Mouse (Mus musculus) embryonic facial prominence, embryonic 11.5 days (tissue): ENCODE measurements around the gene Josd1. TPM values are rescaled to one million over a fixed set of nuclear protein-coding genes. Genes with fewer than 3 reads are reported as not detected.
A peak's percentile ranks its signal among the peaks of the same experiment; 100 is the strongest.

Source experiments
- ATAC-seq: fragments of 200-750 bp; cut with Nextera tagmentation; replicated peaks from 2 replicates; pipeline ENCODE4 v1.8.0; 2017; ENCODE audit warnings: low read depth; ENCODE audit not compliant: insufficient number of reproducible peaks, low FRiP score, low TSS enrichment
- DNase-seq: peaks from one replicate; pipeline ENCODE4 v3.0.0-alpha.2; 2015; ENCODE audit warnings: low spot score
- H3K27ac ChIP-seq: fragments of 300-500 bp; sonication (generic); replicated peaks from 2 replicates; pipeline ENCODE4 v1.5.1; 2014; ENCODE audit warnings: mild to moderate bottlenecking, low read depth, low read length, control low read depth
- H3K27me3 ChIP-seq: fragments of 300-500 bp; sonication (generic); 2 replicates; pipeline ENCODE4 v1.6.1; 2014; ENCODE audit warnings: mild to moderate bottlenecking, low read length, moderate library complexity, mixed read lengths; ENCODE audit not compliant: control insufficient read depth, insufficient read depth
- H3K36me3 ChIP-seq: fragments of 300-500 bp; sonication (generic); replicated peaks from 2 replicates; pipeline ENCODE4 v1.6.1; 2014; ENCODE audit warnings: low read depth, mild to moderate bottlenecking, low read length, moderate library complexity, mixed read lengths; ENCODE audit not compliant: control insufficient read depth, insufficient read depth
- H3K4me1 ChIP-seq: fragments of 300-500 bp; sonication (generic); 2 replicates; pipeline ENCODE4 v1.6.1; 2014; ENCODE audit warnings: low read length, mixed read lengths; ENCODE audit not compliant: control insufficient read depth, insufficient read depth
- H3K4me2 ChIP-seq: fragments of 300-500 bp; sonication (generic); 2 replicates; pipeline ENCODE4 v1.6.1; 2014; ENCODE audit warnings: low read depth, mild to moderate bottlenecking, control low read depth, low read length, moderate library complexity
- H3K4me3 ChIP-seq: fragments of 300-500 bp; sonication (generic); 2 replicates; pipeline ENCODE4 v1.5.1; 2014; ENCODE audit warnings: low read depth, low read length, control low read depth
- H3K9ac ChIP-seq: fragments of 300-500 bp; sonication (generic); replicated peaks from 2 replicates; pipeline ENCODE4 v1.6.1; 2014; ENCODE audit warnings: mild to moderate bottlenecking, control low read depth, low read length
- H3K9me3 ChIP-seq: fragments of 300-500 bp; sonication (generic); replicated peaks from 2 replicates; pipeline ENCODE4 v1.6.1; 2016; ENCODE audit warnings: mild to moderate bottlenecking, low read length, inconsistent platforms, mixed read lengths; ENCODE audit not compliant: control insufficient read depth
- WGBS: fragments of 180-500 bp; shearing (Covaris S2); extraction: QIAGEN DNeasy Blood & Tissue Kit; methylation state at CpG from one replicate; pipeline ENCODE4 v1.1.7; 2014; 5-methylcytosine and 5-hydroxymethylcytosine counted together
- polyA plus RNA-seq: library from polyadenylated mRNA; unstranded; fragments of >200 nt; fragmentation: Nextera tagmentation; extraction: Ambion mirVana; gene quantifications from 2 replicates; pipeline ENCODE4 v1.2.1, GENCODE M21; 2014

The Josd1 gene
- polyA plus RNA-seq: 16.4 and 17.4 TPM in 2 replicates

- DNase-seq (peak; percentile 94), ATAC-seq (peak; percentile 21; the same call in 1 of the 2 replicates)
- Histone ChIP-seq H3K36me3 (no peaks in the 10 kb centered on the region; the same call in 1 of the 2 replicates), H3K27me3 (no peaks in the 10 kb centered on the region), H3K4me2 (peak within 1 kb of the TSS; percentile 79), H3K27ac (peak within 1 kb of the TSS; percentile 95), H3K9me3 (no peaks in the 10 kb centered on the region), H3K9ac (peak within 1 kb of the TSS; percentile 92), H3K4me3 (peak within 1 kb of the TSS; percentile 94), H3K4me1 (peaks cover 8% of the 10 kb centered on the region)
- WGBS: under 1% methylated on average over 71 of the region's 72 CpGs
These were observed at the start of gene Josd1 for GRCm38 (mm10) chr15:79687646-79688267. Josd1 (minus strand) TSS chr15:79687919.

GRCm38 (mm10) chr15:79734311-79734710, 46.6 kb upstream of the Josd1 start:
- 82% methylated on average over 8 of the region's 8 CpGs for WGBS
- Histone ChIP-seq H3K27me3 (no peaks in the 10 kb centered on the region), H3K4me2 (no peak overlapping the region), H3K27ac (no peak overlapping the region), H3K9me3 (no peaks in the 10 kb centered on the region), H3K9ac (no peak overlapping the region), H3K4me3 (no peak overlapping the region), H3K4me1 (no peaks in the 10 kb centered on the region), H3K36me3 (peaks cover 6% of the 10 kb centered on the region)
- ATAC-seq: no peak
- no peak for DNase-seq

- no peak overlapping the region for H3K27ac ChIP-seq
- H3K9ac ChIP-seq: no peak overlapping the region
- ATAC-seq (no peak), DNase-seq (no peak)
- no peak overlapping the region for H3K4me3 ChIP-seq
- no peak overlapping the region for H3K4me2 ChIP-seq
- 86% methylated on average over 4 of the region's 4 CpGs for WGBS
- no peaks in the 10 kb centered on the region for H3K9me3 ChIP-seq
- H3K27me3 ChIP-seq: no peaks in the 10 kb centered on the region
- H3K4me1 ChIP-seq: no peaks in the 10 kb centered on the region
- peaks cover 6% of the 10 kb centered on the region for H3K36me3 ChIP-seq
These were observed 45.9 kb upstream of the Josd1 start for GRCm38 (mm10) chr15:79733640-79734039.

- H3K36me3 ChIP-seq: peaks cover 6% of the 10 kb centered on the region
- no peak overlapping the region for H3K4me2 ChIP-seq
- DNase-seq: no peak
- H3K4me3 ChIP-seq: no peak overlapping the region
- no peaks in the 10 kb centered on the region for H3K9me3 ChIP-seq
- no peaks in the 10 kb centered on the region for H3K4me1 ChIP-seq
- no peaks in the 10 kb centered on the region for H3K27me3 ChIP-seq
- ATAC-seq: no peak
- no peak overlapping the region for H3K27ac ChIP-seq
- WGBS: 90% methylated on average over 8 of the region's 8 CpGs
- no peak overlapping the region for H3K9ac ChIP-seq
These were observed 45.5 kb upstream of the Josd1 start for GRCm38 (mm10) chr15:79733192-79733591.

- H3K9me3 ChIP-seq: no peaks in the 10 kb centered on the region
- WGBS: 88% methylated on average over 7 of the region's 7 CpGs
- no peak for ATAC-seq
- H3K4me1 ChIP-seq: no peaks in the 10 kb centered on the region
- H3K27ac ChIP-seq: no peak overlapping the region
- no peak overlapping the region for H3K9ac ChIP-seq
- H3K4me2 ChIP-seq: no peak overlapping the region
- H3K4me3 ChIP-seq: no peak overlapping the region
- peaks cover 8% of the 10 kb centered on the region for H3K36me3 ChIP-seq
- no peak for DNase-seq
- no peaks in the 10 kb centered on the region for H3K27me3 ChIP-seq
These were observed 43.8 kb upstream of the Josd1 start for GRCm38 (mm10) chr15:79731554-79731953.

- no peak for ATAC-seq
- no peaks in the 10 kb centered on the region for H3K9me3 ChIP-seq
- no peak overlapping the region for H3K27ac ChIP-seq
- DNase-seq: no peak
- H3K9ac ChIP-seq: no peak overlapping the region; the same call in 1 of the 2 replicates
- H3K27me3 ChIP-seq: no peaks in the 10 kb centered on the region
- 91% methylated on average over 10 of the region's 10 CpGs for WGBS
- no peak overlapping the region for H3K4me3 ChIP-seq
- peaks cover 6% of the 10 kb centered on the region for H3K36me3 ChIP-seq
- no peaks in the 10 kb centered on the region for H3K4me1 ChIP-seq
- H3K4me2 ChIP-seq: no peak overlapping the region
These were observed 41.1 kb upstream of the Josd1 start for GRCm38 (mm10) chr15:79728731-79729388.

- Histone ChIP-seq H3K36me3 (peaks cover 6% of the 10 kb centered on the region), H3K9me3 (no peaks in the 10 kb centered on the region), H3K27ac (no peak overlapping the region), H3K4me3 (no peak overlapping the region), H3K4me1 (no peaks in the 10 kb centered on the region), H3K4me2 (no peak overlapping the region), H3K27me3 (no peaks in the 10 kb centered on the region), H3K9ac (no peak overlapping the region; the same call in 1 of the 2 replicates)
- WGBS: 68% methylated on average over 5 of the region's 5 CpGs
- ATAC-seq: no peak
- DNase-seq: no peak
These were observed 40.6 kb upstream of the Josd1 start for GRCm38 (mm10) chr15:79728311-79728710.

GRCm38 (mm10) chr15:79727840-79728239, 40.1 kb upstream of the Josd1 start:
- no peak overlapping the region for H3K4me3 ChIP-seq
- no peaks in the 10 kb centered on the region for H3K9me3 ChIP-seq
- no peaks in the 10 kb centered on the region for H3K27me3 ChIP-seq
- no peaks in the 10 kb centered on the region for H3K4me1 ChIP-seq
- DNase-seq: no peak
- H3K9ac ChIP-seq: no peak overlapping the region
- H3K27ac ChIP-seq: no peak overlapping the region
- no peak overlapping the region for H3K4me2 ChIP-seq
- H3K36me3 ChIP-seq: peaks cover 6% of the 10 kb centered on the region
- 85% methylated on average over 6 of the region's 6 CpGs for WGBS
- ATAC-seq: no peak
